In genomic region chr5:24738517-24738916, GRCm38 (mm10) we compare ENCODE assay signal across 15 mouse cellular contexts. TPM values are rescaled to one million over a fixed set of nuclear protein-coding genes. Genes with fewer than 3 reads are reported as not detected.
DNase-seq lines count a peak whose midpoint lies in the region; ATAC-seq and TF ChIP-seq lines count a peak whose summit lies in the region.
"Had no signal": no experiment of that assay in that cellular context is flagged by ENCODE, and none has a peak within 500 bp of the region (broad histone marks: within the 10 kb centered on the region; RNA-seq: fewer than 3 reads in every experiment).

No protein-coding gene starts in this region.

- 78% methylated on average over 1 of the region's 1 CpGs for WGBS in heart, adult 2 months
- 70% methylated on average over 1 of the region's 1 CpGs for WGBS in heart, postnatal 0 days
- 69% methylated on average over 1 of the region's 1 CpGs for WGBS in stomach, embryonic 15.5 days
- 61% methylated on average over 1 of the region's 1 CpGs for WGBS in stomach, postnatal 0 days

- DNase-seq in heart, adult 2 months = no peak
- DNase-seq in heart, postnatal 25 days (ENCODE audit: low spot score) = no peak
- no peak for DNase-seq in heart, postnatal 0 days (ENCODE audit: low spot score)
- DNase-seq in heart, postnatal 10 days = no peak
- DNase-seq in layer of hippocampus, adult 2 months (ENCODE audit: low spot score in 2 of 2) = no peak
- DNase-seq in layer of hippocampus, postnatal 14 days (ENCODE audit: low spot score in 2 of 2) = no peak
- no peak for DNase-seq in stomach, postnatal 0 days (ENCODE audit: low spot score)

- no peaks in the 10 kb centered on the region for H3K79me2 ChIP-seq in heart, adult 2 months (replicated peaks; ENCODE audit: control insufficient read depth, insufficient read depth, low read length)

- no peaks in the 10 kb centered on the region for H3K9me3 ChIP-seq in heart, postnatal 0 days (replicated peaks; ENCODE audit: control insufficient read depth, low read length)
- no peaks in the 10 kb centered on the region for H3K9me3 ChIP-seq in stomach, embryonic 15.5 days
- H3K9me3 ChIP-seq in stomach, postnatal 0 days (ENCODE audit: control insufficient read depth, low read length) = no peaks in the 10 kb centered on the region
- H3K9me3 ChIP-seq: limb, embryonic 10.5 days had no signal

- peaks cover 8% of the 10 kb centered on the region for H3K4me1 ChIP-seq in heart, adult 2 months (ENCODE audit: control insufficient read depth, insufficient read depth, low read length)
- peaks cover 6% of the 10 kb centered on the region; the same call in 1 of the 2 replicates for H3K4me1 ChIP-seq in heart, postnatal 0 days (ENCODE audit: control insufficient read depth, insufficient read depth)
- H3K4me1 ChIP-seq in stomach, embryonic 15.5 days = peaks cover 16% of the 10 kb centered on the region
- H3K4me1 ChIP-seq in stomach, postnatal 0 days (replicated peaks; ENCODE audit: control insufficient read depth, insufficient read depth) = no peaks in the 10 kb centered on the region

- H3K4me3 ChIP-seq in heart, adult 2 months = no peak overlapping the region
- H3K4me3 ChIP-seq in heart, postnatal 0 days (ENCODE audit: low read depth, low read length) = no peak overlapping the region
- no peak overlapping the region for H3K4me3 ChIP-seq in layer of hippocampus, adult 2 months
- H3K4me3 ChIP-seq in stomach, embryonic 15.5 days (replicated peaks) = no peak overlapping the region
- H3K4me3 ChIP-seq in stomach, postnatal 0 days (ENCODE audit: low read depth, low read length) = no peak overlapping the region
- H3K4me3 ChIP-seq: left cerebral cortex, adult 2 months; limb, embryonic 10.5 days had no signal

- H3K27me3 ChIP-seq in heart, adult 2 months (ENCODE audit: control insufficient read depth, insufficient read depth, low read length) = no peaks in the 10 kb centered on the region
- no peaks in the 10 kb centered on the region for H3K27me3 ChIP-seq in heart, postnatal 0 days (ENCODE audit: control insufficient read depth, insufficient read depth, low read length)
- H3K27me3 ChIP-seq in stomach, embryonic 15.5 days (replicated peaks) = no peaks in the 10 kb centered on the region
- H3K27me3 ChIP-seq in stomach, postnatal 0 days (ENCODE audit: control insufficient read depth, insufficient read depth, low read length) = no peaks in the 10 kb centered on the region

- intact Hi-C loops in heart, adult 2 months (cut with DNase I) = no loop called here
- intact Hi-C loops in heart, postnatal 25 days (cut with DNase I) = no loop called here
- intact Hi-C loops in heart, postnatal 10 days (cut with DNase I) = no loop called here

- ATAC-seq in heart, postnatal 0 days (ENCODE audit: insufficient read depth, low read depth) = no peak
- ATAC-seq in stomach, embryonic 15.5 days (ENCODE audit: insufficient read depth, low FRiP score, low read depth) = no peak
- no peak for ATAC-seq in stomach, postnatal 0 days (ENCODE audit: low FRiP score, low TSS enrichment)

- no peak for TF ChIP-seq POLR2A in heart, adult 2 months (IDR thresholded peaks at IDR 0.05; ENCODE audit: insufficient read depth, low read depth, low read length)

- H3K27ac ChIP-seq in heart, adult 2 months = peak overlapping the region; percentile 71
- peak overlapping the region; percentile 77 for H3K27ac ChIP-seq in heart, postnatal 0 days (ENCODE audit: low read depth)
- peak overlapping the region; percentile 57; the same call in 1 of the 2 replicates for H3K27ac ChIP-seq in layer of hippocampus, adult 2 months
- H3K27ac ChIP-seq in stomach, embryonic 15.5 days = peak overlapping the region; percentile 85; the same call in 1 of the 2 replicates
- H3K27ac ChIP-seq in stomach, postnatal 0 days (replicated peaks) = no peak overlapping the region; the same call in none of the 2 replicates
- H3K27ac ChIP-seq: left cerebral cortex, adult 2 months had no signal

- H3K9ac ChIP-seq in heart, adult 2 months (ENCODE audit: low read depth, low read length) = no peak overlapping the region
- H3K9ac ChIP-seq in heart, postnatal 0 days (replicated peaks; ENCODE audit: low read depth, low read length) = no peak overlapping the region
- H3K9ac ChIP-seq in stomach, embryonic 15.5 days = no peak overlapping the region
- H3K9ac ChIP-seq in stomach, postnatal 0 days (ENCODE audit: low read length) = no peak overlapping the region

- no peak for TF ChIP-seq EP300 in heart, adult 2 months (IDR thresholded peaks at IDR 0.05; ENCODE audit: insufficient read depth, low read depth, low read length)
- no peak for TF ChIP-seq EP300 in heart, postnatal 0 days (IDR thresholded peaks at IDR 0.05; ENCODE audit: low read depth)
- TF ChIP-seq EP300 in stomach, postnatal 0 days (optimal IDR thresholded peaks at IDR 0.05) = no peak

- no peak overlapping the region for H3K4me2 ChIP-seq in heart, postnatal 0 days (ENCODE audit: low read depth, low read length)
- H3K4me2 ChIP-seq in stomach, embryonic 15.5 days = no peak overlapping the region
- no peak overlapping the region for H3K4me2 ChIP-seq in stomach, postnatal 0 days (replicated peaks; ENCODE audit: low read depth)

- no peak for TF ChIP-seq CTCF in heart, adult 2 months (IDR thresholded peaks at IDR 0.05)
- TF ChIP-seq CTCF in heart, postnatal 0 days (IDR thresholded peaks at IDR 0.05; ENCODE audit: low read depth) = no peak
- no peak for TF ChIP-seq CTCF in layer of hippocampus, adult 2 months (conservative IDR thresholded peaks at IDR 0.05)
- TF ChIP-seq CTCF in stomach, postnatal 0 days (IDR thresholded peaks at IDR 0.05; ENCODE audit: low read depth) = no peak

- no peaks in the 10 kb centered on the region for H3K36me3 ChIP-seq in heart, adult 2 months (ENCODE audit: control insufficient read depth, insufficient read depth, low read length)
- no peaks in the 10 kb centered on the region for H3K36me3 ChIP-seq in heart, postnatal 0 days (replicated peaks; ENCODE audit: control insufficient read depth, insufficient read depth, low read length)
- H3K36me3 ChIP-seq in stomach, embryonic 15.5 days = no peaks in the 10 kb centered on the region
- H3K36me3 ChIP-seq in stomach, postnatal 0 days (ENCODE audit: control insufficient read depth, insufficient read depth, low read length) = no peaks in the 10 kb centered on the region
- H3K36me3 ChIP-seq: limb, embryonic 10.5 days had no signal

RNA-seq across cellular contexts. Expression of gene Wdr86, which starts 8.0 kb away (rescaled TPM):
- 1 to 10 TPM in 1 of 2 experiments, under 1 TPM in 1; 0.43 to 1.0 TPM for total RNA-seq in heart, adult 2 months (2021)
- 0.73 and 1.4 TPM in 2 replicates for polyA plus RNA-seq in heart, adult 2 months (2012; rRNA removed)
- under 1 TPM; 0.44 to 0.59 TPM for total RNA-seq in heart, postnatal 25 days (2021)
- total RNA-seq in heart, postnatal 0 days (2014; rRNA removed; ENCODE audit: low replicate concordance) = 3.4 and 5.1 TPM in 2 replicates
- 2.7 and 2.8 TPM in 2 replicates for polyA plus RNA-seq in heart, postnatal 0 days (2015; fragmentation: Nextera tagmentation; extraction: Ambion mirVana)
- total RNA-seq in heart, postnatal 10 days (2021) = 1 to 10 TPM; 1.1 to 2.5 TPM
- total RNA-seq in layer of hippocampus, adult 2 months (2021) = 1 to 10 TPM in 1 of 2 experiments, under 1 TPM in 1; 0.44 to 1.4 TPM
- total RNA-seq in layer of hippocampus, postnatal 14 days (2021) = 1 to 10 TPM; 1.1 to 4.7 TPM
- 14.3 and 15.1 TPM in 2 replicates for polyA plus RNA-seq in stomach, embryonic 15.5 days (2015; fragmentation: Nextera tagmentation; extraction: Ambion mirVana)
- 2.7 and 3.3 TPM in 2 replicates for polyA plus RNA-seq in stomach, postnatal 0 days (2015; fragmentation: Nextera tagmentation; extraction: Ambion mirVana)
- total RNA-seq: megakaryocyte-erythroid progenitor cell, adult 5-6 weeks; MEL had no signal

RNA-seq across cellular contexts. Expression of gene Crygn, which starts 19.3 kb away (rescaled TPM):
- total RNA-seq in heart, adult 2 months (2021) = not detected
- not detected in 2 replicates for polyA plus RNA-seq in heart, adult 2 months (2012; rRNA removed)
- total RNA-seq in heart, postnatal 25 days (2021) = not detected
- total RNA-seq in heart, postnatal 0 days (2014; rRNA removed; ENCODE audit: low replicate concordance) = not detected in 2 replicates
- polyA plus RNA-seq in heart, postnatal 0 days (2015; fragmentation: Nextera tagmentation; extraction: Ambion mirVana) = 3.5 and 3.9 TPM in 2 replicates
- not detected for total RNA-seq in heart, postnatal 10 days (2021)
- total RNA-seq in layer of hippocampus, adult 2 months (2021) = not detected
- total RNA-seq in layer of hippocampus, postnatal 14 days (2021) = 1 to 10 TPM; 2.3 to 3.3 TPM
- 1.6 and 1.7 TPM in 2 replicates for polyA plus RNA-seq in stomach, embryonic 15.5 days (2015; fragmentation: Nextera tagmentation; extraction: Ambion mirVana)
- polyA plus RNA-seq in stomach, postnatal 0 days (2015; fragmentation: Nextera tagmentation; extraction: Ambion mirVana) = 2.5 and 3.0 TPM in 2 replicates
- total RNA-seq: megakaryocyte-erythroid progenitor cell, adult 5-6 weeks; MEL had no signal
- polyA plus RNA-seq: embryonic facial prominence, embryonic 14.5 days; hindbrain, embryonic 11.5 days; neural tube, embryonic 11.5 days had no signal

RNA-seq across cellular contexts. Expression of gene Nub1, which starts 53.2 kb away (rescaled TPM):
- total RNA-seq in heart, adult 2 months (2021) = 10 to 100 TPM; 32.2 to 39.9 TPM
- 26.3 and 32.8 TPM in 2 replicates for polyA plus RNA-seq in heart, adult 2 months (2012; rRNA removed)
- total RNA-seq in heart, postnatal 25 days (2021) = 10 to 100 TPM; 30.0 to 33.6 TPM
- 20.4 and 25.6 TPM in 2 replicates for total RNA-seq in heart, postnatal 0 days (2014; rRNA removed; ENCODE audit: low replicate concordance)
- polyA plus RNA-seq in heart, postnatal 0 days (2015; fragmentation: Nextera tagmentation; extraction: Ambion mirVana) = 19.5 and 21.3 TPM in 2 replicates
- 10 to 100 TPM; 29.3 to 31.6 TPM for total RNA-seq in heart, postnatal 10 days (2021)
- 10 to 100 TPM; 65.9 to 69.0 TPM for total RNA-seq in layer of hippocampus, adult 2 months (2021)
- total RNA-seq in layer of hippocampus, postnatal 14 days (2021) = 10 to 100 TPM; 66.5 to 67.0 TPM
- 26.7 and 31.5 TPM in 2 replicates for polyA plus RNA-seq in stomach, embryonic 15.5 days (2015; fragmentation: Nextera tagmentation; extraction: Ambion mirVana)
- 18.5 and 20.4 TPM in 2 replicates for polyA plus RNA-seq in stomach, postnatal 0 days (2015; fragmentation: Nextera tagmentation; extraction: Ambion mirVana)
